Mouse (Mus musculus) olfactory bulb, adult 2 months (tissue): ENCODE data around the gene Gm7247. TPM values are rescaled to one million over a fixed set of nuclear protein-coding genes. Genes with fewer than 3 reads are reported as not detected.
"Not testable (repeated sequence)": the region's sequence is repeated elsewhere in the genome, so short reads cannot be mapped to it uniquely, and the experiment has no call there.

Source experiments
- H3K27ac ChIP-seq: fragments of 200-500 bp; 2 replicates; pipeline ENCODE4 v1.5.1; 2012; ENCODE audit warnings: low read depth, low read length; ENCODE audit not compliant: insufficient read depth
- H3K4me1 ChIP-seq: fragments of 200-500 bp; 2 replicates; pipeline ENCODE4 v1.6.1; 2012; ENCODE audit warnings: low read length; ENCODE audit not compliant: control insufficient read depth, insufficient read depth
- H3K4me3 ChIP-seq: fragments of 200-500 bp; 2 replicates; pipeline ENCODE4 v1.5.1; 2012; ENCODE audit warnings: mild to moderate bottlenecking, low read depth, low read length, moderate library complexity; ENCODE audit not compliant: insufficient read depth
- CTCF ChIP-seq: fragments of 200-500 bp; IDR thresholded peaks from 2 replicates; pipeline ENCODE4 v1.5.1; 2012; ENCODE audit warnings: low read depth, mild to moderate bottlenecking, low read length, moderate library complexity; ENCODE audit not compliant: insufficient read depth
- POLR2A ChIP-seq: fragments of 200-500 bp; IDR thresholded peaks from 2 replicates; pipeline ENCODE4 v1.6.1; 2012; ENCODE audit warnings: mild to moderate bottlenecking, low read depth, low read length, moderate library complexity; ENCODE audit not compliant: insufficient read depth
- WGBS: fragments of 180-500 bp; shearing (Covaris S2); methylation state at CpG from one replicate; pipeline ENCODE4 v1.1.7; 2018; 5-methylcytosine and 5-hydroxymethylcytosine counted together
- polyA plus RNA-seq: library from polyadenylated mRNA; stranded (reverse); fragments of >200 nt; gene quantifications from 2 replicates; pipeline ENCODE4 v1.2.4, GENCODE M21; 2012; ENCODE audit warnings: low replicate concordance; ENCODE audit not compliant: missing spikeins, insufficient read depth, insufficient read length

The Gm7247 gene
- polyA plus RNA-seq, 1 experiment, result not detected

DNA sequence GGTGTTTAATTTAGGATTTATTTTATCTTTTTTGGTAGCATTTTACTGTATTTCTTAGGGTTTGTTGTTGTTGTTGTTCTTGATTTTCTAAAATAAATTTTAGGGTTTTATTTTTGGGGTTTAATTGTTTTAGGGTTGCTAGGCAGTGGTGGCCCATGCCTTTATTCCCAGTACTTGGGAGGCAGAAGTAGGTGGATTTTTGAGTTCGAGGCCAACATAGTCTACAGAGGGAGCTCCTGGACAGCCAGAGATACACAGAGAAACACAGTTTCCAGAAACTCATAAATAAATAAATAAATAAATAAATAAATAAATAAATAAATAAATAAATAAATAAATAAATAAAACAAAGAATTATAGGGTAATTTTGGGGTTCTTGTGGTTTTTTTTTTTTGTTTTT lies 122.1 kb downstream of the Gm7247 start:
- Histone ChIP-seq H3K4me1 (no peaks in the 10 kb centered on the region), H3K4me3 (no peak overlapping the region), H3K27ac (no peak overlapping the region)
- TF ChIP-seq CTCF (no peak), POLR2A (no peak)
- WGBS, result 100% methylated on average over 1 of the region's 1 CpGs

DNA sequence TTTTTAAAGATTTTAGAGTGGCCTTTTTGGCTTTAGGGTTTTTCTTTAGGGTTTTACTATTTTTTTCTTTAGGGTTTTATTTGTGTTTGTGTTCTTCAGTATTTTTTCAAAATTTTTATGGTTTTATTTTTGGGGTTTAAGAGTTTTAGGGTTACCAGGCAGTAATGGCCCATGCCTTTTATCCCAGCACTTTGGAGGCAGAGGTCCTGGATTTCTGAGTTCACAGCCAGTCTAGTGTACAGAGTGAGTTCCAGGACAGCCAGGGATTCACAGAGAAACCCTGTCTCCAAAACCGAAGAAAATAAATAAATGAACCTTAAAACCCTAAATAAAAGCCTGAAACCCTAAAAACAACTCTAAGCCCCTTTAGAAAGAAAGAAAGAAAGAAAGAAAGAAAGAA lies 124.6 kb downstream of the Gm7247 start:
- H3K4me1 ChIP-seq, result no peaks in the 10 kb centered on the region
- no peak overlapping the region for H3K27ac ChIP-seq
- H3K4me3 ChIP-seq, result no peak overlapping the region
- WGBS, result 39% methylated on average over 1 of the region's 1 CpGs
- no peak for TF ChIP-seq POLR2A
- no peak for TF ChIP-seq CTCF

DNA sequence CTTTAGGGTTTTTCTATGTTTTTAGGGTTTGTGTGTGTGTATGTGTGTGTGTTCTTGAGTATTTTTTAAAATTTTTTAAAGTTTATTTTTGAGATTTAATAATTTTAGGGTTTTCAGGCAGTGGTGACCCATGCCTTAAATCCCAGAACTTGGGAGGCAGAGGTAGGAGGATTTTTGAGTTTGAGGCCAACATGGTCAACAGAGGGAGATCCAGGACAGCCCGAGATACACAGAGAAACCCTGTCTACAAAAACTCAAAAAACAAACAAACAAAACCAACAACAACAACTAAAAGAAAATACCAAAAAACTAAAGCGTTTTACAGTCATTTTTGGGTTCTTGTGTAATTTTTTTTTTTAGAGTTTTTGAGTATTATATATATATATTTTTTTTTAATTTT lies 134.2 kb downstream of the Gm7247 start:
- Histone ChIP-seq H3K4me1 (no peaks in the 10 kb centered on the region), H3K27ac (no peak overlapping the region), H3K4me3 (no peak overlapping the region)
- TF ChIP-seq POLR2A (no peak), CTCF (no peak)
- 93% methylated on average over 2 of the region's 2 CpGs for WGBS

DNA sequence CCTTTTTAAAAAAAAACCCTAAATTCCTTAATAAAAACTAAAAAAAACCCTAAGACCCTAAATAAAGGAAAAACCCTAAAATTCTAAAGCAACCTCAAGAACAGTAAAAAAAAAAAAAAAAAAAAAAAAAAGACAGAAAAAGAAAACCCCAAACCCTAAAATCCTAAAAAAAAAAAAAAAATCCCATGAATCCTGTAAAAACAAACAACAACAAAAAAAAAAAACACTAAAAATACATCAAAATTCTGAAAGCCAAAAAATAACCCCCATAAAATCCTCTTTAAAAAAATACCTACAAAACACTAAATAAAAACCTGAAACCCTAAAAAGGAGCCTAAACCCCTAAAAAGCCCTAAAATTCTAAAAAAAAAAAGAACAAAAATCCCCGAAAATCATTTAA lies 135.4 kb downstream of the Gm7247 start:
- no peak for TF ChIP-seq CTCF
- Histone ChIP-seq H3K4me3 (no peak overlapping the region), H3K27ac (no peak overlapping the region), H3K4me1 (no peaks in the 10 kb centered on the region)
- WGBS, result 90% methylated on average over 1 of the region's 1 CpGs

DNA sequence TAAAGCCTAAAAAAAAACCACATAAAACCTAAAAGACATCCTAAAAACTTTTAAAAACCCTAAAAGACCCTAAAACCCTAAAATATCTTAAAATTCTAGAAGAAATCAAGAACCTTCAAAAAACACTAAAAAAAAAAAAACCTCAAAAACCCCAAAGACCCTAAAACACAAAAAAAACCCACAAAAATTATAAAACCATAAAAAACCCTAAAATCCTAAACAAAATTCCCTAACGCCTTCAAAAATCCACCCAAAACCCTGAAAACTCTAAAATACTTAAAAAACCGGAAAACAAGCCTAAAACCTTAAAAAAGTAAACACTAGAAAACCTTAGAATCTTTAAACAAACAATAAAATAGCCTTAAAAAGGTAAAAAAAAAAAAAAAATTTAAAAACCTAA lies 136.4 kb downstream of the Gm7247 start:
- H3K27ac ChIP-seq, result no peak overlapping the region
- 95% methylated on average over 2 of the region's 2 CpGs for WGBS
- no peak overlapping the region for H3K4me3 ChIP-seq
- no peak for TF ChIP-seq CTCF
- no peak for TF ChIP-seq POLR2A
- H3K4me1 ChIP-seq, result no peaks in the 10 kb centered on the region

DNA sequence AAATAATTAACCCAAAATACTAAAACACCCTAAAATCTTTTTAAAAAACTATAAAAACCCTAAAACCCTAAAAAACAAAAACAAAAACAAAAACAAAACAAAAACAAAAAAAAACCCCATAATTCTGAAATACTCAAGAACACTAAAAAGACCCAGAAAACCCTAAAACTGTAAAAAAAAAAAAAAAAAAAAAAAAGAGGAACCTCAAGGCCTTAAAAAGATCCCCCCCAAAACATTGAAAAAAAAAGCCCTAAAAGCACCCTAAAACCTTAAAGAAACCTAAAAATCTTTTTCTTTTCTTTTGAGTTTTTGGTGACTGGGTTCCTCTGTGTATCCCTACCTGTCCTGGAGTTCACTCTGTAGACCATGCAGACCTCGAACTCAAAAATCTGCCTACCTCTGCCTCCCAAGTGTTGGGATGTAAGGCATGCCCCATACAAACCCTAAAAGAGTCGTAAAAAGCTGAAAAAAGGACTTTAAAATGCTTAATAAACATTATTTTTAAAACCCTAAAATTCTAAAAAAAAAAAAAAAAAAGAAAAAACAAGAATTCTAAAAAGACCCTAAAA lies 138.2 kb downstream of the Gm7247 start:
- WGBS, result 84% methylated on average over 2 of the region's 2 CpGs
- Histone ChIP-seq H3K4me1 (no peaks in the 10 kb centered on the region), H3K4me3 (no peak overlapping the region), H3K27ac (no peak overlapping the region)
- TF ChIP-seq CTCF (no peak), POLR2A (no peak)

DNA sequence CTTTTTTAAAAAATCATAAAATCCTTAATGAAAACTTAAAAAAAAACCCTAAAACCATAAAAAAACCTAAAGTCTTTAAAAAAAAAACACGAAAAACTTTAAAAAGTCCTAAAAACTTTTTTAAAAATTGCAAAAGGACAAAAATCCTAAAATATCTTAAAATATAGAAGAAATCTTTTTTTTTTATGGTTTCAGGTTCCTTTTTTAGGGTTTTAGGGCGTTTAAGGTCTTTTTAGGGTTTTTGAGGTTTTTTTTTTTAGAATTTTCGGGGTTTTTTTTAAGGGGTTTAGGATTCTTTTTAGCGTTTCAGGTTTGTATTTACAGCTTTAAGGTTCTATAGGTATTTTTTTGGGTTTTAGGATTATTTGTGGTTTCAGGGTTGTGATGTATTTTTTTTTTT lies 138.9 kb downstream of the Gm7247 start:
- TF ChIP-seq POLR2A, result no peak
- no peaks in the 10 kb centered on the region for H3K4me1 ChIP-seq
- 91% methylated on average over 4 of the region's 4 CpGs for WGBS
- no peak overlapping the region for H3K27ac ChIP-seq
- no peak overlapping the region for H3K4me3 ChIP-seq

DNA sequence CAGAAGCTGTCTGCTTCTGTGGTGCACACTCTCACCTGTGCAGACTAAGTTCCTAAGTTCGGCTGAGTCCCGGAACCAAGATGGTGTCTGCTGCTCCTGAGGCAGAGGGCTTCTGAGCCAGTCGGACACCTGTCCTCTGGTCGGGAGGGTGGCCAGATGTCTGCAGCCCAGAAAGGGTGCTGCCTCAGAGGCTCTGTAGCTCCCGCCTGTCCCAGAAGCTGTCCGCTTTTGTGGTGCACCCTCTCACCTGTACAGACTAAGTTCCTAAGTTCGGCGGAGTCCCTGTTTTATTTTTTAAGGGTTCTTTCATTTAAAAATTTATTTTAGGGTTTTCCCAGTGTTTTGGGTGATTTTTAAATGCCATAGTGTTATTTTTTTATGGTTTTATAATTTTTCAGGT lies 145.9 kb downstream of the Gm7247 start:
- WGBS, result 94% methylated on average over 8 of the region's 8 CpGs
- TF ChIP-seq CTCF (no peak), POLR2A (no peak)
- H3K27ac ChIP-seq, result no peak overlapping the region
- no peaks in the 10 kb centered on the region for H3K4me1 ChIP-seq
- no peak overlapping the region for H3K4me3 ChIP-seq

DNA sequence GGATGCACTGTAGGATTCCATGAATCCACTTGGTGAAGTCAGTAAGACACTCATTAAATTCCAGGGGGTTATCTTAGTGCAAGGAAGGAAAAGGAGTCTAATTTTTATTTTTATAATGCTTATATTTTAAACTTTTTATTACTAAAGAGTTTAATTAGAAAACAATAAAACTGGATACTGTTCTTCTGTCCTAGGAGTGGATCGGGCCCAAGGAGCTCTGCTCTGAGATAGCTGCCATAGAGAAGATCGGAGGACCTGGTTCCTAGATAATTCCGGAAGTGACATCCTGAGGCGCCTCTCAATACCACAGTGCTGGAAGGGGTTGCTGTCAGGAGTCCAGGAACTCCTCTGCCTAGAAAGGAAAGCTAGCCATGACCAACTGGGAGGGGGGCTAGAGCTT lies 190.9 kb downstream of the Gm7247 start, which contains the start of gene Gm5622:
Gene Gm5622, plus strand, starts transcription at position 301 of the 400 bp plus-strand sequence.
- TF ChIP-seq POLR2A (no peak), CTCF (no peak)

DNA sequence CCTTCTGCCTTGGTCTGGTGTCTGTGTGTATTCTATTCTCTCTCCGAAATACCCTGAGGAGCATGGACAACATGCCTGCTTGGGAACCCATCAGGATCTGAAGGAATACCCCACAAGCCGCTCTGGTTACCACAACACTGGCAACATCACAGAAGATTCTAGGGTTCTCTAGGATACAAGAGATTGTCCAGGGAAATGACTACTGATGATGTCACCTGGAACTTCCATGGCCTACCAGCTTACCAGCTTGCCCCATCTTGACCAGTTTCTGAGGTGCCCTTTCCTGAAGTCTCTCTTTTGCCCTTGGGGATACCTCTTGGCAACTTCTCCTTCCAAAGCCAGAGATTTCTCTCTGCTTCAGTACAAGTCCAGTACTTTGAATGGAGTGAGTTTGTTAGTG lies 212.4 kb downstream of the Gm7247 start, which contains the start of gene Gm17175:
Gene Gm17175, minus strand, starts transcription at position 101 of the 400 bp plus-strand sequence.
- H3K4me1 ChIP-seq, H3K27ac ChIP-seq, H3K4me3 ChIP-seq: not testable (repeated sequence)
- WGBS, result 94% methylated on average over 2 of the region's 2 CpGs

More for the DNA sequence above, 190.9 kb downstream of the Gm7247 start, which contains the start of gene Gm5622:
- Histone ChIP-seq H3K27ac (no peak within 1 kb of the TSS), H3K4me3 (no peak within 1 kb of the TSS), H3K4me1 (no peaks in the 10 kb centered on the region)
- WGBS, result 95% methylated on average over 4 of the region's 4 CpGs

DNA sequence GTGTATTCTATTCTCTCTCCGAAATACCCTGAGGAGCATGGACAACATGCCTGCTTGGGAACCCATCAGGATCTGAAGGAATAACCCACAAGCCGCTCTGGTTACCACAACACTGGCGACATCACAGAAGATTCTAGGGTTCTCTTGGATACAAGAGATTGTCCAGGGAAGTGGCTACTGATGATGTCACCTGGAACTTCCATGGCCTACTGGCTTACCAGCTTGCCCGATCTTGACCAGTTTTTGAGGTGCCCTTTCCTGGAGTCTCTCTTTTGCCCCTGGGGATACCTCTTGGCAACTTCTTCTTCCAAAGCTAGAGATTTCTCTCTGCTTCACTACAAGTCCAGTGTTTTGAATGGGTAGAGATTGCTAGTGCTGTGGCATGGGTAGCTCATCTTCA lies 230.5 kb downstream of the Gm7247 start, which contains the start of gene Gm17174:
Gene Gm17174, minus strand, starts transcription at position 101 of the 400 bp plus-strand sequence.
- 97% methylated on average over 4 of the region's 4 CpGs for WGBS
- H3K4me1 ChIP-seq, H3K4me3 ChIP-seq, H3K27ac ChIP-seq: not testable (repeated sequence)
